Comparison of ENCODE assay signal across 13 mouse cellular contexts in genomic region chr17:28572521-28572920, GRCm38 (mm10). TPM values are rescaled to one million over a fixed set of nuclear protein-coding genes. Genes with fewer than 3 reads are reported as not detected.
"Had no signal": no experiment of that assay in that cellular context is flagged by ENCODE, and none has a peak within 500 bp of the region (broad histone marks: within the 10 kb centered on the region; RNA-seq: fewer than 3 reads in every experiment).

No protein-coding gene starts in this region.

- DNase-seq: lung, adult 18-20 months; lung, postnatal 10 days; lung, postnatal 4 days; retina, postnatal 1 day; right cerebral cortex, adult 18-20 months; right cerebral cortex, postnatal 25 days; right cerebral cortex, postnatal 4 days; spleen, adult 18-20 months; thymus, adult 18-20 months; thymus, postnatal 14 days; thymus, postnatal 36 days had no signal

RNA-seq across cellular contexts. Expression of gene Lhfpl5, which starts 2.9 kb away (rescaled TPM):
- total RNA-seq: megakaryocyte, adult 5-6 weeks; megakaryocyte-erythroid progenitor cell, adult 5-6 weeks had no signal

RNA-seq across cellular contexts. Expression of gene Clps, which starts 12.0 kb away (rescaled TPM):
- total RNA-seq: megakaryocyte, adult 5-6 weeks; megakaryocyte-erythroid progenitor cell, adult 5-6 weeks had no signal

RNA-seq across cellular contexts. Expression of gene Clpsl2, which starts 23.3 kb away (rescaled TPM):
- total RNA-seq: megakaryocyte, adult 5-6 weeks; megakaryocyte-erythroid progenitor cell, adult 5-6 weeks had no signal

RNA-seq across cellular contexts. Expression of gene Armc12, which starts 41.9 kb away (rescaled TPM):
- total RNA-seq: megakaryocyte, adult 5-6 weeks; megakaryocyte-erythroid progenitor cell, adult 5-6 weeks had no signal
